Mouse (Mus musculus) liver, adult 2 months (tissue): ENCODE measurements around the gene Ninj1.

ENCODE experiments used
- CTCF ChIP-seq: fragments of 200-500 bp; IDR thresholded peaks from 2 replicates; pipeline ENCODE4 v1.5.1; 2011; ENCODE audit warnings: low read depth, low read length, control low read depth
- POLR2A ChIP-seq: fragments of 200-500 bp; IDR thresholded peaks from 2 replicates; pipeline ENCODE4 v1.6.1; 2011; ENCODE audit warnings: low read length, control low read depth; ENCODE audit not compliant: insufficient read depth; ENCODE audit errors: extremely low read depth

DNA sequence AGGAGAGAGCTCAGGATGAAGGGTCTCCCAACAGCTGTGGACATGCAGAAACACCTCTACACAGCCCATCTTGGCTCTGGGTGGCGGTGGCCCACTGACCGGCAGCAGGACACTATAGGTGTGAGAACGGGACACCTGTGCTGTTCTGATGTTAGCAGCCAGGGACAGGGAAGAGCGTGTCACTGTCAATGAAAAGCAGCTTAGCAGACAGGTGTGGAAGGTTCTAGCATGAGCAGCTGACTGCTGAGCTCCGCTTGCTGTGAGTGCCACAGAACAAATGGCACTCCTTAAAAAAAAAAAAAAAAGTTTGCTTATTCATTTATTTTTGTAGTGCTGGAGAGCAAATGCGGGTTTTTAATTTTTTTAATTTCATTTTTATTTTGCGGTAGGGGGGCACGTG lies 50.3 kb downstream of the Ninj1 start:
- TF ChIP-seq CTCF = no peak
- no peak for TF ChIP-seq POLR2A
